Mouse (Mus musculus): ENCODE results near the gene 6030458C11Rik.

6030458C11Rik gene

GRCm38 (mm10) chr15:12824197-12824952 lies at the start of gene 6030458C11Rik, which contains the start of gene Drosha:
6030458C11Rik (minus strand) TSS chr15:12824649.
Drosha (plus strand) TSS chr15:12824815.
- DNase-seq (ENCODE audit: low spot score in 2 of 2): peak; percentile 97 to 98

GRCm38 (mm10) chr15:12867269-12867668 lies 42.8 kb upstream of the 6030458C11Rik start:
- DNase-seq (ENCODE audit: low spot score in 2 of 2): no peak

DNA sequence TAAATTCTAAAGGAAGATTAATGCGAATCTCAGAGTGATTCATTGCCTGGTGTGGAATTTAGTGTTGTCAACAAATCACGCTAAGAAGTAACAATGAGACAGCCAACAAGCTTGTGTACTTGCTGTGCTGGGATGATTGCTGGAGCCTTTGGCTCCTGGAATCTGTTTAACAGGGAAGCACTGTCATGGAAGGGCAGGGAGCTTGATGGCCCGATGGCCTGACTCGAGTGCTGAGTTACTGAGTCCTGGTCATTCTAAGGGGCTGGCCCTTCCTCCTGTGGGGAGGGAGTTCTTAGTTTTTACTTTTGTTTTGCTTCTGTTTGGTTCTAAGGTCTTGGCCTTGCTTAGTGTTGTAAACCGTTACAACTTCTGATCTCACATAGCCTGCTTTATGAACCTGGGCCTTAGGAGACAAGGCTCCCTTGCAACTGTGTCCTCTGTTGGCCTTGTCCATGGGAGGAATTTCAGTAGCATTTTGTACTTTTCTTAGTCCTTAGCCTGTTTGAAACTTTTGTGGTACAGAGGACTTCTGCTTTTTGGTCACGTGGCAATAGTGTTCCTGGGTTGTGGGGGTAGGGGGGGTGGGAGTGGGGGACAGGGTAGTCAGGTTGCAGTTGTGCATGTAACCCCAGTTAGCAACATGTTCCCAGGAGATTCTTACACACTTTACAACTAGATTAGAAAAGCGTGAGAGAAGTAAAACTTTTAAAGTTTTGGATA lies 41.3 kb upstream of the 6030458C11Rik start:
- DNase-seq (ENCODE audit: low spot score in 2 of 2): no peak

- no peak for DNase-seq (ENCODE audit: low spot score in 2 of 2)
Measured at GRCm38 (mm10) chr15:12863669-12864068, 39.2 kb upstream of the 6030458C11Rik start.

- DNase-seq (ENCODE audit: low spot score in 2 of 2): no peak
Measured at GRCm38 (mm10) chr15:12862061-12862460, 37.6 kb upstream of the 6030458C11Rik start.

- DNase-seq (ENCODE audit: low spot score in 2 of 2): no peak
Measured at GRCm38 (mm10) chr15:12858645-12859044, 34.2 kb upstream of the 6030458C11Rik start.

GRCm38 (mm10) chr15:12857840-12858516 lies 33.5 kb upstream of the 6030458C11Rik start:
- peak in 1 of 2 experiments; percentile 22 for DNase-seq (ENCODE audit: low spot score in 2 of 2)

GRCm38 (mm10) chr15:12856780-12857179 lies 32.3 kb upstream of the 6030458C11Rik start:
- DNase-seq (ENCODE audit: low spot score in 2 of 2): no peak

GRCm38 (mm10) chr15:12853471-12853870 lies 29.0 kb upstream of the 6030458C11Rik start:
- no peak for DNase-seq (ENCODE audit: low spot score in 2 of 2)

DNA sequence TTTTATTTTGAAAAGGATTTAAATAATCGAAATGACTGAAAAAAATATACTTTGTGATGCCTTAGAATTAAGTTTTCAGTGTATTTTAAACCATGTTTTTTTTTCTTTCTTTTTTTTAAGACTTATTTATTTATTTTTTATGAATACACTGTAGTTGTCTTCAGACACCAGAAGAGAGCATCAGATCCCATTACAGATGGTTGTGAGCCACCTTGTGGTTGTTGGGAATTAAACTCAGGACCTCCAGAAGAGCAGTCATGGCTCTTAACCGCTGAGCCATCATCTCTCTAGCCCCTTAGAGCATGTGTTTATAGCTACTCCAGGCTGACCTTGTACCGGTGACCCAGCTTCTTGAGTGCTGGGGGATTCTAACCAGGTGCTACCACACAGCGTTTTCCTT lies 24.9 kb upstream of the 6030458C11Rik start:
- no peak for DNase-seq (ENCODE audit: low spot score in 2 of 2)

DNA sequence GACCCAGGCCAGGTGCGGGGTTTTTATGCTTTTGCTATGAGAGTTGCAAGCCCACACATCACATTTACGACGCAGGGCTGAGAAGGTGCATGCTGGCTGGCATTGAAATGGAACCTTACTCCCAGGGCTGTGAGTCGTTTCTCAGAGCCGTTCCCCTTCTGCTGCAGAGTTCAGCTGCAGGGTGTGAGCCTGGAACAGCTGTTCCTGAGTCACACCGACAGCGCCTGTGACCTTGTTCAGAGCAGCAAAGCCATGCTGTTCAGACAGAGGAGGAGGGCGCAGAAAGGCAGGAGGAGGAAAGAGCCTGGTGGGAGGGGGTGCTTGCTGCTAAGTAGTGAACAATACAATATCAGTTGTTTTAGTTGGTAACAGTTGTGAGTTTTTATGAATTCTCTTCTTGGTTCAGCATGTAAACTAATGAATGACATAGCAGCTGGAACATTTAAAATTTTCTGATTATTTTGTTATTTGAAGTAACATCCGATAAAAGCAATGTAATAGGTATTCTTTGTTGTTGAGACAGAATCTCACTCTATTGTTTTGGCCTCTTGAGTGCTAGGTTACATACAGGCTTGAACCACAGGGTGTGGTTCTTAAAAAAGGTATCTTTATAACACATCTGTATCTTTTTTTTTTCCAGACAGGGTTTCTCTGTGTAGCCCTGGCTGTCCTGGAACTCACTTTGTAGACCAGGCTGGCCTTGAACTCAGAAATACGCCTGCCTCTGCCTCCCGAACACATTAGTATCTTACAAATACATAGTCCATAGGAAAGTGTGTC lies 23.9 kb upstream of the 6030458C11Rik start:
- no peak for DNase-seq (ENCODE audit: low spot score in 2 of 2)

DNA sequence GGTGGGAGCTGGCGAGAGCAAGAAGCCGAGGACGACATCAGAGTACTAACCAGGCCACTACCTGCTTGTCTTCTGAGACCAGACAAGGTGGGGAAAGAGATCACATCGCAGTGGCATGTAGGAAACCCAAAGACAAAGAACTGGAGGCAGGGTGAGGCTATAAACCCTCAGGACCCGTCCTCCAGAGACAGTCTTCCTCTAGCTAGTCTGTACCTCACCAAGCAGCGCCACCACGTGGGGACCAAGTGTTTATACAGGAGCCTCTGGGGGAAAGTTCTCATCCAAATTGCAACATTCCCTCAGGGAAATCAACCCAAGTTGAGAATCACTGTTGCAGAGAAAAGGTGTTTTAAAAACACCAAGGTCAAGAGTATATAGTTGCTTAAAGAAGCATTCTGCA lies 18.4 kb upstream of the 6030458C11Rik start:
- DNase-seq (ENCODE audit: low spot score in 2 of 2): no peak

GRCm38 (mm10) chr15:12840737-12841136 lies 16.3 kb upstream of the 6030458C11Rik start:
- no peak for DNase-seq (ENCODE audit: low spot score in 2 of 2)

- DNase-seq (ENCODE audit: low spot score in 2 of 2): no peak
Measured at GRCm38 (mm10) chr15:12834231-12834630, 9.8 kb upstream of the 6030458C11Rik start.

DNA sequence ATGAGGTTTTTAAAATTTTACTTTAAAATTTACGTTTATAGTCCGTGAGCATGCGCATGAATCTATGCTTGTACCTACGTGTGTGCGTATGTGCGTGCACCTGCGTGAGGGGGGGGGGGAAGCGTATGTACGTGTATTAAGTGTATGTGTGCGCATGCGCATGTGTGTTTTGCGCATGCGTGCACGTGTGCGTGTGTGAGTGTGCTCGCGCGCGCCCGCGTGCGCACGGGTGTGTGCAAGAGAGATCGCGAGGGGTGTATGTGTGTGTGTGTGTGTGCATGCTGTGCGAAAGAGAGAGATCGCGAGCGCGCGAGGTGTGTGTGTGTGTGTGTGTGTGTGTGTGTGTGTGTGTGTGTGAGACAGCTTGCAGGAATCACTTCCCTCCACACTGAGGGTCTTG lies 8.9 kb upstream of the 6030458C11Rik start:
- DNase-seq (ENCODE audit: low spot score in 2 of 2): no peak

- DNase-seq (ENCODE audit: low spot score in 2 of 2): no peak
Measured at GRCm38 (mm10) chr15:12832599-12832998, 8.2 kb upstream of the 6030458C11Rik start.

DNA sequence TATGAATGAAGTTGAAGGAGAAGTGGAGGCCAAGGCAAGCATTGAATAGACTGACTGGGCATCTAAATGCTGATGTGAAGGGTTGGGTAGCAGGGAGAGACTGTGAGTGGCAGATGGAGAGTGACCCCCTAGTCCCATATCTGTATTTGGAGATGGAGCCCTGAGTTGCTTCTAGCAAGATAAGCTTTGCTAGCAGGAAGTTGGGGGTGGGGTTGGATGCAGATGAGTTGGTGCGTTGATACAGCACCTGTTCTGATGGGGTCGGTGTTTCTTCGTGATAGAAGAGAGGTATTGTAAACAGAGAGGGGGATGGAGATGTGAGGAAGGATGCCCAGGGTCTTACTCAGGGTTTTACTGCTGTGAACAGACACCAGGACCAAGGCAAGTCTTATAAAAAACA lies 5.4 kb upstream of the 6030458C11Rik start:
- DNase-seq (ENCODE audit: low spot score in 2 of 2): no peak

GRCm38 (mm10) chr15:12825408-12825807 lies 959 bp upstream of the 6030458C11Rik start:
- DNase-seq (ENCODE audit: low spot score in 2 of 2): no peak

DNA sequence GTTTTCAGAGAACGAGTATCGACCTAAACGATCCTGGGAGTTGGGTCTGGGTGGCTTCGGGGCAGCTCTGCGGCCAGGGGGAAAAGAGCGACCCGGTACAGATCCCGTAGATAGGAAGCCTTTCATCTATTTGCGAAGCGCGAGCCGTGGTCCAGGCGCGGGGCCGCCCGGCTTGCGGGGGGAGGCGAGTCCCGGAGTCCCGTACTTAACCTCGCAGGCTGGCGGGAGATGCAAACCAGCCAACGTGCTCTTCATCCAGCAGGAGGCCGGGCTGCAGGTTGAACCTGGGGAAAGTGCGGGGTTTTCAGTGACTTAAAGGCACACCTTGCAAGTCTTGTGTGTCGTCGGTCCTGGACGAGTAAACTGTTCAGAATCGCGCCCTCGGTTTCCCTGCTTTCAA lies 516 bp upstream of the 6030458C11Rik start:
- peak in 1 of 2 experiments; percentile 40 for DNase-seq (ENCODE audit: low spot score in 2 of 2)

- DNase-seq (ENCODE audit: low spot score in 2 of 2): no peak
Measured at GRCm38 (mm10) chr15:12823455-12824119, 862 bp downstream of the 6030458C11Rik start.
